Mouse (Mus musculus) brain, embryonic 18.5 days (tissue): ENCODE measurements at regions not wholly inside any gene's neighbourhood (a gene's known extent, or its start where the extent isn't known, plus 50 kb on each side); places are given as distances from the start of the nearest gene placed in this dataset.

ENCODE experiments used
- DNase-seq: peaks from one replicate; pipeline ENCODE4 v3.0.0-alpha.2; 2012; ENCODE audit warnings: low read depth, low spot score

- DNase-seq = no peak
Measured at GRCm38 (mm10) chr12:71481371-71481770, 171.7 kb downstream of the Dact1 start.

- no peak for DNase-seq
Measured at GRCm38 (mm10) chr12:71481899-71482593, 172.4 kb downstream of the Dact1 start.

- no peak for DNase-seq
Measured at GRCm38 (mm10) chr12:71482619-71483018, 172.9 kb downstream of the Dact1 start.

- DNase-seq = no peak
Measured at GRCm38 (mm10) chr12:71483536-71484165, 174.0 kb downstream of the Dact1 start.

- DNase-seq = no peak
Measured at GRCm38 (mm10) chr12:71484286-71484685, 174.6 kb downstream of the Dact1 start.

DNA sequence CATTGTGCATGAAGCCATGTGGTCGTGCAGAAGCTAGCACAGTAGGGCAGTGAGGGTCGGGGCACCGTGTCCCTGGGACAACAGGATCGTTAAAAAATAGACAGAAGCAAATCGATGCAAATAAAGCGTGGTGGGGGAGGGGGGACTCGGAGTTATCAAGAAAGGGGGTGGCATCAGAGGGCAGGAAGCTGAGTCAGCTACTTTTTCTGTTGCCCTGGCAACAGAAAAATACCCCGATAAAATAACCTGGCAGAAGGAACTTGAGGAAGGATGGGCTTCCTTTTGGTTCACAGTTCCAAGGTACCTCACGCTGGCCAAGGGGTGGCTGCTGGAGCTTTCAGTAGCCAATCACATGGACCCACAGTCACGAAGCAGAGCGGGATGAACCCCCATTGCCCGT is 176.4 kb downstream of the Dact1 start:
- DNase-seq = no peak

- no peak for DNase-seq
Measured at GRCm38 (mm10) chr12:71487591-71488435, 178.1 kb downstream of the Dact1 start.

DNA sequence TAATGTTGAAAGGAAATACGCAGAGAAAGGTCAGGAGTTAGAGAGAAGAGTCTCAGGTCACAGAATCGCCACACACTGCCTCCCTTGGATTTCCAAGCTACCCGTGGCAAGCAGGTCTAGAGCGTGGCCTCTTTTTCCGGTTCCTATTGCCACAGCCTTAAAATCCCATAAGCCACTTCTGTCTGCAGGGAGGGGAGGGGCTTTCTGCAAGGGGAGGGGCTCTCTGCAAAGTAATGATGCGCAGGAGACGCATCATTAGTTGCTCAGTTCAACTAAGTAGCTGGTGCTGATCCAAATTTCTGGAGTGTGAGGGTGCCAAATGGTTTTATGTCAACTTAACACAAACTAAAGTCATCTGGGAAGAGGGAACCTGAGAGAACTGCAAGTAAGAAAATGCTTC is 179.6 kb downstream of the Dact1 start:
- no peak for DNase-seq

DNA sequence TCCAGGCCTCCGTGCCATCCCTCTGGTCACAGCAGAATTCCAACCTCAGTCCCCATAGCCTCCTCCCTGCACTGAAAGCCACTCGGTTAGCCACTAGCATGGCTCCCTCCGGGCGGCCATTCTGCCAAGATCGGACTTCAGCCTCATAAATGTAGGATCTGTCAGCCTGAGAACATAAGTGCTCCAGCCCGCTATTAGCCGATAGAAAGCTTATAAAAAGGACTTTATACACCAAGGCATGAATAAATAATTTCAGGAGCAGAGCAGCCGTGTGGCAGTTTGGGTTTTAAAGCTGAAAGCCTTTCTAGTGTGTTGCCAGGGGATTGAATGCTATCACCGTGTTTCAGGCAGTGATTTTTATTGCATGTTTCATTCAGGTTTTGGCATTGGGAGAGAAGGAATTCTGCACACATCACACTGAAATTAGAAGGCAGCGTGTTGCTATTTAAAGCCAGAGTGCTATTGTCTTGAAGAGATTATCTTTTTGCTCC is 185.2 kb downstream of the Dact1 start:
- no peak for DNase-seq

GRCm38 (mm10) chr12:71498246-71499029 is 188.8 kb downstream of the Dact1 start:
- DNase-seq = no peak

GRCm38 (mm10) chr12:71501299-71501810 is 191.7 kb downstream of the Dact1 start:
- no peak for DNase-seq

DNA sequence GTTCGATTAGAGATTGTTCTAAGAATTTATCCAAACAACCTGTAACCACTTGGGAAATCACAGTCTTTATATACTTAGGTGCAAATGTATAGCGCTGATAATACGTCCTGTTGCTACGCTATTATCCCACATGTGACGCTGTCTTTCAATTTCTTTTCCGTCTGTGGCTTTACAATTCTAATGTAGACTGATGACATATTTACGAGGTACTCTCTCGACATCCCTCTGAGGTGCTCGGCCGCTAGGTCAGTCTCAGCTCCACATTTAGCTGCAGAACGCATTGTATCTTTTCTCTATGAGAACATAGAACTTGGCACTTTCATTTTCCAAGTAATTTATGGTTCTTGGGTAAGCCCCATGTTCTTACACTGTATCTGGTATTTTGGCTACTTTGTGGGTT is 193.6 kb downstream of the Dact1 start:
- no peak for DNase-seq

DNA sequence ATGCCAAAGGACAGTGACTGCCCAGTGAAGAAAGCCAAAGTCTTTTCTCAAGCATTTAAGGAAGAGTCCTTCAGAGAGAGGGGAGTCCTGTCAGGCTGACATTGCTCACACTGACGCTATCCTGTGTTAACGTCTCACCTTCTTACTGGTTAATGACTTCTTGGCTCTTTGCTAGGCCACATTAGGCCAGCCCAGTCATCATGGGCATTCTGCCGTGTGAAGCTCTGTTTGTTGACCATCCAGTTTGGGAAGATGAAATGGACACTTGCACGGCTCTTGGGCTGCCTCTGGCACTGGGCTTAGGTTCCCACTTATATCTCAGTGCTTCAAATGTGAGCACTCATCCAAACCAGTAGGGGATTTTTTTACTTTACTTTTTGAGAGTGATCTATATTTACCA is 196.5 kb downstream of the Dact1 start:
- DNase-seq = no peak

DNA sequence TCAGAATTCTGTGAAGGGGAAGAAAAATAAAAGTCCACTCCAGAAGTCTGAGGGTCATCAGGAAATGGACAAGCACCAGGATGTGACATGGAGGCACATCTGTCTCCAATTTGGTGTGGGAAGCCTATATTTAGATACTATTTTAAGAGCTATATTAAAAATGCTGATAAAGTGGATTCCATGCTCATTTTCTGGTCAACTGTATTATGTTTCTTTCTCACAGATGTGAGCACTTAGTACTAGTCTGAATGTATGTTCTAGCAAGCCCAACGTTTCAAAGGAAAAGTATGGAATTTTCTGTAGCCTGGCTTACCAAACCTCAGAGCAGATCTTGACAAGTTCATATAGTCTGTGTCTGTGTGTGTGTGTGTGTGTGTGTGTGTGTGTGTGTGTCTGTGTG is 197.0 kb downstream of the Dact1 start:
- DNase-seq = no peak

DNA sequence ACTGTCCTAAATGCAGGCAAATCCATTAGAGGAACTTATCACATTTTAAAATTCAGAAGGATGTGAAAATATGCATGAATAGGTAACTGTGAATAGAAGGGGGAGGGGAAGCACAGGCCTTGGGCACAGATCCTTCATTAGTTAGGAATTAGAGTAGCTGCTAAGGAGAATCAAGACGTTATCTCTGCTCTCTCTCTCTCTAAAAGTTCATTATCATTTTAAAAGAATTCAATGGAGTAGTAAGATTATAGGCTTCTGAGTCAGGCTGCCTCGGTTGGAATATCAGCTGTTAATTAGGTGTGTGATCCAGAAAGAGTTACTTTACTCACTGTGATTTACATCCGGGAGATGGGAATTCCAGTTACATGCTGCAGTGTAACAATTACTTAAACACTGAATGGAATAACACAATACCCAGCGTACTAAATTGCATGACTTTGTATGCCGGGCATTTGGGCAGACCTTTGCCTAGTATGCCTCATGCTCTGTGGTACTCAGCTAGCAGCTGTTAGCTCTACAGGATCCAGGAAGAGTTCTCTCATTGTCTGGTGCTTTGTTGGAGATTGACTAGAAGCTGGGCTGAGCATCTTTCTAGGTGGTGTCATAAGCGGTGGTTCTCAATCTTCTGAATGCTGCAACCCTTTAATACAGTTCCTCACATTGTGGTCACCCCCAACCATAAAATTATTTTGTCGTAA is 203.4 kb downstream of the Dact1 start:
- DNase-seq = no peak

DNA sequence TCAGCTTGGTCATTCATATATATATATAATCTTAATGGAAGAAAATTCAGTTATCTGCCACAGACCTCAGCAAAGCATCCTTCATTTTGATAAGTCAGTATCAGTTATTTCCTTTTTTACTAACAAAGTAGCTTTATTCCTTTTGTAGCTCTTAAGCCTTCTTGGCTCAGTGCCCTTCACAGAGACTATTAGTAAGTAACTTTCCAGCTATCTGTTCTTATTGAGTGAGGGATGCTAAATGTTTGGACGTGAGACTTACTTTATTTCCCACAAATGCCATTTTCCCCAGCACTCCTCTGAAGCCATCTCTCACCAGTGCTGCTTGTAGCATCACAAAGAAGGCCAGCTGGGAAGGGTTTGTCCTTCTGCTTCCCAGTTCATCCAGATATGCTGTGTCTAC is 209.8 kb downstream of the Dact1 start:
- DNase-seq = no peak

DNA sequence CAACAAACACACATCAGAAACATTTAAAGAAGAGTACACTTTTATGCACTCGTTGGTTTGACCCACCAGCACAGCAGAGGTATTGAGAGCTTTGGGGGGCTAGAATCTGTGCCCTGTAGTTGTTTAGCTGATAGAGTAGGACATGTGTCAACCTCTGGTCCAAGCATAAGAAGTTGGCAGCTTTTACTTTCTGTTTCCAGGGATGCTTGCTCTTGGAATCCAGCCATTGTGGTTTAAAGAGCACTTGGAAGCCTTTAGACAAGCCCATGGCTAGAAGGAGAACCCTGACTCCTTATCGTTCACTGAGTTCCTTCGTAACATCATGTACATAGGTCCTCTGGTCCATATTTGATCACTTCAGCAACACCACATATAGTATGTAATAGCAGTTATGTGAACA is 212.3 kb downstream of the Dact1 start:
- DNase-seq = no peak

GRCm38 (mm10) chr12:71522451-71522850 is 212.8 kb downstream of the Dact1 start:
- DNase-seq = no peak

DNA sequence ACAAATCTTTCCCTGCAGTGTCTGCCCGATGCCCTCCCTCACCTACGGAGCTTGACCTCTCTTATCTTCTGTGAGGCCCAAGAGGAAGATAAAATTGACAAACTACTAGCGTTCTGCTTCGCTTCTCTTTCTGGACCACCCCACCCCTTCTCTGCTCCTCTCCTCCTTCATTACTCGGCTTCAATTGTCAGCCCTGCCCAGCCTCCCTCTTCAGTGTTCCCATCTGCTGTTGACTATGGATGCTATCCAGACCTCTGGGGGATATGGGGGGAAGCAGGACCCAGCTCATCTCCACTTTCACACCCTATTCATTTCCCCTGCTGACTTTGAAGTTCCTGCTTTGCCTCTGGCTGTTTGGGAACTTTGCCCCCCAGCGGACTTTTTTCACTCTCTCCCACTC is 214.5 kb downstream of the Dact1 start:
- DNase-seq = no peak

- DNase-seq = no peak
Measured at GRCm38 (mm10) chr12:71525255-71525927, 215.7 kb downstream of the Dact1 start.
